Mouse (Mus musculus) midbrain, embryonic 11.5 days (tissue): ENCODE results near the gene Mcm3ap. TPM values are rescaled to one million over a fixed set of nuclear protein-coding genes. Genes with fewer than 3 reads are reported as not detected.

Experiments
- ATAC-seq: fragments of 200-750 bp; cut with Nextera tagmentation; 2 replicates; pipeline ENCODE4 v1.8.0; 2017; ENCODE audit warnings: moderate TSS enrichment, moderate library complexity; ENCODE audit not compliant: low FRiP score
- DNase-seq: peaks from one replicate; pipeline ENCODE4 v3.0.0; 2015; ENCODE audit warnings: low spot score; ENCODE audit errors: missing footprints
- H3K27ac ChIP-seq: fragments of 300-500 bp; sonication (generic); 2 replicates; pipeline ENCODE4 v1.5.1; 2014; ENCODE audit warnings: low read depth, low read length
- H3K27me3 ChIP-seq: fragments of 300-500 bp; sonication (generic); 2 replicates; pipeline ENCODE4 v1.6.1; 2014; ENCODE audit warnings: mild to moderate bottlenecking, low read length, moderate library complexity, mixed read lengths; ENCODE audit not compliant: control insufficient read depth, insufficient read depth
- H3K36me3 ChIP-seq: fragments of 300-500 bp; sonication (generic); 2 replicates; pipeline ENCODE4 v1.6.1; 2014; ENCODE audit warnings: mild to moderate bottlenecking, low read length, moderate library complexity, mixed read lengths; ENCODE audit not compliant: control insufficient read depth, insufficient read depth
- H3K4me1 ChIP-seq: fragments of 300-500 bp; sonication (generic); 2 replicates; pipeline ENCODE4 v1.6.1; 2014; ENCODE audit warnings: low read length; ENCODE audit not compliant: control insufficient read depth, insufficient read depth
- H3K4me2 ChIP-seq: fragments of 300-500 bp; sonication (generic); 2 replicates; pipeline ENCODE4 v1.6.1; 2014; ENCODE audit warnings: mild to moderate bottlenecking, moderate library complexity
- H3K4me3 ChIP-seq: fragments of 300-500 bp; sonication (generic); 2 replicates; pipeline ENCODE4 v1.5.1; 2014; ENCODE audit warnings: low read depth, low read length
- H3K9ac ChIP-seq: fragments of 300-500 bp; sonication (generic); 2 replicates; pipeline ENCODE4 v1.6.1; 2014; ENCODE audit warnings: low read length
- H3K9me3 ChIP-seq: fragments of 300-500 bp; sonication (generic); 2 replicates; pipeline ENCODE4 v1.6.1; 2016; ENCODE audit warnings: low read length; ENCODE audit not compliant: control insufficient read depth
- WGBS: fragments of 180-500 bp; shearing (Covaris S2); extraction: QIAGEN DNeasy Blood & Tissue Kit; methylation state at CpG from one replicate; pipeline ENCODE4 v1.1.7; 2014; 5-methylcytosine and 5-hydroxymethylcytosine counted together
- polyA plus RNA-seq: library from polyadenylated mRNA; unstranded; fragments of >200 nt; fragmentation: Nextera tagmentation; extraction: Ambion mirVana; gene quantifications from 2 replicates; pipeline ENCODE4 v1.2.1, GENCODE M21; 2014

Mcm3ap gene
- 66.8 and 68.6 TPM in 2 replicates for polyA plus RNA-seq

DNA sequence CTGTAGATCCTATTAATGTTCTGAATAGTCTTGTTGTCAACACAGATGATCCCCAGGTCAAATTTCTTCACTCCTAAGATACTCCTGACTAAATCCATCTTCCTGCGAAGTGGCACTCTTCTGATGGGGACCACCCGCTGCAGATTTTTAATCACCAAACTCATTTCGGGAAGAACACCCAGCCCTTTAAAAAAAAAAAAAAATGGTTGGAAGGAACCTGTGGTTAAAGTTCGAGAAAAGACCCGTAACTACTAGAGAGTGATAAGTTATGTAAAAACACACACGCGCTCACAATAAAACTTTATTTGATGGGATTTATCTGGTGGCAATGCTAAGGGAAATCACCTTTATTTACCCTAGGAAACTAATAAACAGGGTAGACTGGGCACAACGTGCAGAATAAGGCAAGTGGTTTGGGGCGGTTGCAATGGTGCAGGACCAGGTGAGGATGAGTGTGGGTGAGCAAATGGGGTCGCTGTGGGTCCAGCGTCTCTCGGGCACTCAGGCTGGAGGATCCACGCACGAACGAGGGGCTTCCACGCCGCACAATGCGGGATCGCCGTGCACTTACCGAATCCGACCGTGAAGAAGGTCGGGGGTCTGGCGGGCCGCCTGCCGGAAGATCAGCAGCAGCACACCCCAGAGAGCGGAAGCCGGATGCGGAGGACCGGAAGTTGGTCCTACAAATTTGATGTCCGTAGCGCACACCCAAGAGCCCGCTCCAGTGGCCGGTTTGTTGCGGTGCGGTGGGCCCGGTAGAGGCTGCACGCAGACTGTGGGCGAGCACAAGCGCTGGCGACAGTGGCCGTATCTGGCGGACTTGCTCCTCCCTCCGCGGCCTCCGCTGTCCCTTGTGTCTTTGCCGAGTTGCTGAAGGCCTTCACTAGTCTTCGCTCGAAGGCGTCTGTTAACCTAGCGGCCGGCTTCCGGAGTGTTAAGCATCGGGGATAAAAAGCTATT is at the start of gene Mcm3ap, which contains the start of gene Ybey:
Gene Mcm3ap (plus strand): TSS at position 725 of the 960 bp plus-strand sequence.
Gene Ybey (minus strand): TSS at position 912 of the 960 bp plus-strand sequence.
- ATAC-seq = peak; percentile 98
- Histone ChIP-seq H3K9ac (peak within 1 kb of the TSS; percentile 93), H3K4me1 (no peaks in the 10 kb centered on the region; the same call in 1 of the 2 replicates), H3K36me3 (peaks cover 7% of the 10 kb centered on the region), H3K4me3 (peak within 1 kb of the TSS; percentile 78), H3K27ac (peak within 1 kb of the TSS; percentile 82), H3K4me2 (peak within 1 kb of the TSS; percentile 60), H3K9me3 (no peaks in the 10 kb centered on the region), H3K27me3 (no peaks in the 10 kb centered on the region)
- 2% methylated on average over 55 of the region's 55 CpGs for WGBS
- DNase-seq = peak; percentile 99

DNA sequence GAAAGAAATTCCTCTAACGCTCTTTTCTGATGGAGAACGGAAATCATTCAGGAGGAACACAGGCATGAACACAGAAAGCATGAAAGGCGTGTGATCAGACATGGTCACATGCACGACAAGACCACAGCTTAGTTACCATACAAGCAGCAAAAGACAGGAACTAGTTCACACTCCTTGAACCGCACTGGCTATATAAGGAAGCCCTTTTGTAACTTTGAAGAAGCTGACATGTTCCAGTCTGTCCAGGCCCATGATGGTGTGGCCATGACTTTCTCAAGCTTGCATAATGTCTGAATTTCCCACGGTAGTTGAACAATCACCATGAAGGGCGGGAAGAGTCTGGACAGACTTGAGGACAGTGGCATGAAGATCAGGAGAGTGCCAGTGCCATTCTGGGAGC is 43.1 kb upstream of the Mcm3ap start:
- Histone ChIP-seq H3K9ac (no peak overlapping the region), H3K27ac (no peak overlapping the region), H3K4me3 (no peak overlapping the region), H3K4me1 (no peaks in the 10 kb centered on the region), H3K9me3 (no peaks in the 10 kb centered on the region), H3K4me2 (no peak overlapping the region), H3K27me3 (no peaks in the 10 kb centered on the region), H3K36me3 (peaks cover 35% of the 10 kb centered on the region)
- ATAC-seq (no peak), DNase-seq (no peak)
- WGBS = 96% methylated on average over 7 of the region's 7 CpGs

DNA sequence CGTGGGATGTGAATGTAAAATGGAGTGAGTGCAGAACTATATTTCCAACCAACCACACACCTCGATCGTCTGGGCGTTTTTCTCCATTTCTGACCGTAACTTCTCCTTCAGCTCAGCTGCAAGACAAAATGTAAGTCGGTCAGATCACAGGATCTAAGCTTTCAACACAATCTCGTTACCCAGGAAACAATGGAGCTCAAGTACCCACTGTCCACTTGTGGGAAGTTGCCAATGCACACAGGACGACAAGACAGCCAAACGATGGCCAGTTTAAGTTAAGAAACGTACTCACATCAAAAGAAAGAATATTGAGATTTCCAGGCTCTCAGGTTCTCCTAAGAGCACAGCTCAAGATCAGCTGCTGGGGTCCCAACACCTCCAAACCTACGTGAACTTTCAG is 34.8 kb upstream of the Mcm3ap start:
- 95% methylated on average over 11 of the region's 11 CpGs for WGBS
- H3K4me1 ChIP-seq = no peaks in the 10 kb centered on the region
- no peaks in the 10 kb centered on the region for H3K27me3 ChIP-seq
- H3K27ac ChIP-seq = no peak overlapping the region
- H3K4me2 ChIP-seq = no peak overlapping the region
- no peak overlapping the region for H3K9ac ChIP-seq
- no peak for ATAC-seq
- DNase-seq = no peak
- no peak overlapping the region for H3K4me3 ChIP-seq
- no peaks in the 10 kb centered on the region for H3K9me3 ChIP-seq
- H3K36me3 ChIP-seq = peaks cover 24% of the 10 kb centered on the region; the same call in 1 of the 2 replicates

DNA sequence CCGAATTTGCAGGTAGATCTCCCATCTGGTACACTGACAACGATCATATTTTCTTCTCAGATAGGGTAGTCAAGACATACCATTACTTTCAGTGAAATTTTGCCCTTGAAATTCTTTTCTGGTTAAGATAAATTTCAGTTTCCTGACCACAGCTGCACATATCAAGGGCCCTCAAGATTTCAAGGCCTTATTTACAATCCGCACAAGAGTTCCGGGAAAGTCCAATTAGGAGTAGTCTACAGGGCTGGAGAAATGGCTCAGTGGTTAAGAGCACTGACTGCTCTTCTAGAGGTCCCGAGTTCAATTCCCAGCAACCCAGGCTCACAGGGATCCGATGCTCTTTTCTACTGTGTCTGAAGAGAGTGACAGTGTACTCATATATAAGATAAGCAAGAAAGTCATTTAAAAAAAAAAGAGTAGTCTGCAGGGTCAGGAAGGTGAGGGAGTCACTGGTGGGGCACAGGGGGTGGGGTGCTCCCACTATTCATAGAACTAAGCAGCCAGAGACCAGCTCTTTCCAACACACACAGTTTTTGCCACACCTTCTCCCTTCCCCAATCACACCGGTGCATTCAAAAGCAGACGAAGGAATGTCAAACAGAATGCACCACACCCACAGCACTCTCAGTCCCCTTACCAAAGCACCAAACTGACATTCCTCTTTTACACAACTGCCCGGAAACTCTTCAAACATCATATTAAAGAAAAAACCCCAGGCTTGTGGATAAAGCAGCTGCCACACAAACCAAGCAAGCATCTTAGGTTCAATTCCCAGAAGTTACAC is 29.4 kb upstream of the Mcm3ap start:
- Histone ChIP-seq H3K36me3 (peaks cover 12% of the 10 kb centered on the region; the same call in 1 of the 2 replicates), H3K4me1 (peaks cover 4% of the 10 kb centered on the region), H3K9me3 (no peaks in the 10 kb centered on the region), H3K27me3 (no peaks in the 10 kb centered on the region), H3K9ac (no peak overlapping the region), H3K27ac (no peak overlapping the region), H3K4me2 (no peak overlapping the region), H3K4me3 (no peak overlapping the region)
- ATAC-seq (no peak), DNase-seq (no peak)
- 95% methylated on average over 9 of the region's 9 CpGs for WGBS

DNA sequence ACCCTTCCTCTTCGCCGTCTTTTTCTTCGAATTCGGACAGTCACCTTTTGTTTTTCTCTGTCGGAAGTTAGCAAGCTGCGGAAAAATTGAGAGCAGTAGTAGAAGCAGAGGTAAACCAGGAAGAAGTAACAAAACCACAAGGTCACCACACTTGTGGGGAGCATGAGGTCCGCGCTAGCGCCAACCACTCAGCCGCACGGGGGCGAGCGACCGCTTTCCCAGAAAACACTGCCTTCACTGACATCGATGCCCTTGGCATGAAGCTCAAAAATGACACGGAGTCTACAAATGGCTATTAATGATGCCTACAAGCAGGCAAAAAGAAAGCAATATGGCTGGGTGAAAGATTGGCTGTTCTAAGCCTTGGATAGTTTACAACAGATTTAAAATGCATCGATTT is 28.4 kb upstream of the Mcm3ap start, which contains the start of gene AC141477.1:
Gene AC141477.1 (minus strand): TSS at position 164 of the 400 bp plus-strand sequence.
- WGBS = 95% methylated on average over 17 of the region's 17 CpGs
- DNase-seq (no peak), ATAC-seq (no peak)
- Histone ChIP-seq H3K9ac (no peak within 1 kb of the TSS), H3K4me1 (peaks cover 4% of the 10 kb centered on the region), H3K36me3 (peaks cover 8% of the 10 kb centered on the region; the same call in 1 of the 2 replicates), H3K4me2 (no peak within 1 kb of the TSS), H3K4me3 (no peak within 1 kb of the TSS), H3K27ac (no peak within 1 kb of the TSS), H3K9me3 (no peaks in the 10 kb centered on the region), H3K27me3 (no peaks in the 10 kb centered on the region)

DNA sequence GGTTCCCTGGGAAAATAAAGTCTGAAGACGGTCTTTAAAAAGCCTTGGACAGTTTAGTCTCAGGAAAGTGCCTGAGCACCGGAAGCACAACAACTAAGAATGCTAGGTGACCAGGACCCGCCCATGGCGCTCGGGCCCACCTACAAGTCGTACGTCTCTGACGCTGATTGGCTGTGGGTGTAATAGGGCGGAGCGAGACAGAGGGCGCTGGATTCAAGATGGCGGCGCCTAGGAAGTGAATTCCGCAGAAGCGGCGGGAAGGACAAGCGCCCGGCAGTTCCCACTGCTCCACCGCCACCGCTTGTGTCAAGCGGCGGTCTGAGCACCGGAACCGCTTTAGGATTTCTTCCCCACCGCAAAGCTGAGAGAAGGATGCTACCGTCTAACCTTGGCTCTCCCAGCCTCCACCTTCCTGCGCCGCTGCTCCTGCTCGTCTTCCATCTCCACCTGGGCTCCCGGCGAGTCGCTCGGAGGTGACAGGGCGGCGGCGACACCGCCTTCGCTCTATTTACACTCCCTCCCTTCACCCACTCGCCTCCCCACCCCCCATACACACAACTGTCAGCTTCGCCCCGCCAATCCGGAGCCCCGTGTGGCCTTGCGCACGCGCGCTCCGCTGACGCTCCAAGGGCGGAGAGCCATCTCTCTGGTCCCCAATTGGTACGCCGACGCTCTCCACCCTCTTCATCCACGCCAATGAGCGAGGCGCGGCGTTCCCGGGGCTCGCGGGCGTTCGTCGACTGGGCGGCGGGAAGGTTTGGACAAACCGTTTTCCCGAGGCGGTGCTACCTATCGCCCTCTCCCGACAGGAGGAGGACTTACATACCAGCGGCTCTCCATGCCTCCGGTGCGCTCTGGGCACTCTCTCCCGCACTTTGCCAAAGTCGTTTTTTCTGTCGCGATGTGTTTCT is 26.3 kb upstream of the Mcm3ap start, which contains the start of gene Pcnt:
Gene Pcnt (minus strand): TSS at position 609 of the 911 bp plus-strand sequence.
- Histone ChIP-seq H3K9me3 (no peaks in the 10 kb centered on the region), H3K27me3 (no peaks in the 10 kb centered on the region), H3K4me1 (peaks cover 4% of the 10 kb centered on the region), H3K27ac (peak within 1 kb of the TSS; percentile 85), H3K4me2 (peak within 1 kb of the TSS; percentile 62), H3K36me3 (peaks cover 2% of the 10 kb centered on the region; the same call in 1 of the 2 replicates), H3K9ac (peak within 1 kb of the TSS; percentile 73), H3K4me3 (peak within 1 kb of the TSS; percentile 75)
- ATAC-seq (peak; percentile 99), DNase-seq (peak; percentile 99)
- under 1% methylated on average over 78 of the region's 78 CpGs for WGBS

DNA sequence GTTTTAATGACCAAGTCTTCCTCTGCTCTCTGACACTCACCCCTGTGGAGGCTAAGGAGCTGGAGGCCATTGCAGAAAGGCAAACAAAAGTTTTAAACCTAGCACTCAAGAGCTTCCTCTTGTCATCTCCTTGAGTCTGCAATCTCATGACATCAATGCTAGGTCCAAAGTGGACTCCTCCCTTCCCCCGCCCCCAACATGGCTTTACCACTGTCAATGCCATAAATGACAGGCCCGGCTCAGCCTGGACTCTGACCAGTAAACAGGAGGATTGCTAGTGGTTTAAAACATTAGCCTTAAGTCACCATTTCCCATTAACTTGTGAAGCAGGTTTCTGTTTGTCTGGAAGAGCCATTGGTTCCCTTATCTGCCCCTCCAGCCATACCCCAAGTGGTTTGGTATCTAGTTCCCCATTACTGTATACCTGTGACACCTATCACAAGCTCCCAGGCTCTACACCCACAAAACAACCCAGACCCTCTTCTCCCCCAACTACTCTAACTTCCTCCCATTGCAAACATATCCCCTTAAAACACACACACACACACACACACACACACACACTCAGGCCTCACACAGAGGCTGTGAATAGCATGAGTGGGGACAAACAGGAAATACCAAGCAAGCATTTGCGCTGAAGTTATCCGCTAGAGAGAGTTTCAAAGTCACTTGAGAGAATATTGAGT is 22.6 kb upstream of the Mcm3ap start:
- ATAC-seq (no peak), DNase-seq (no peak)
- peaks cover 4% of the 10 kb centered on the region for H3K4me1 ChIP-seq
- H3K4me3 ChIP-seq = no peak overlapping the region
- no peak overlapping the region for H3K9ac ChIP-seq
- no peak overlapping the region for H3K27ac ChIP-seq
- no peaks in the 10 kb centered on the region for H3K36me3 ChIP-seq
- H3K4me2 ChIP-seq = no peak overlapping the region
- H3K9me3 ChIP-seq = no peaks in the 10 kb centered on the region
- 86% methylated on average over 4 of the region's 4 CpGs for WGBS
- H3K27me3 ChIP-seq = no peaks in the 10 kb centered on the region
